Mouse (Mus musculus): ENCODE measurements around the gene Tm4sf4.

Gene Tm4sf4

GRCm38 (mm10) chr3:57425089-57425730 is at the start of gene Tm4sf4:
Tm4sf4 (plus strand) TSS chr3:57425314.
- no peak for DNase-seq (ENCODE audit: low read depth)

DNA sequence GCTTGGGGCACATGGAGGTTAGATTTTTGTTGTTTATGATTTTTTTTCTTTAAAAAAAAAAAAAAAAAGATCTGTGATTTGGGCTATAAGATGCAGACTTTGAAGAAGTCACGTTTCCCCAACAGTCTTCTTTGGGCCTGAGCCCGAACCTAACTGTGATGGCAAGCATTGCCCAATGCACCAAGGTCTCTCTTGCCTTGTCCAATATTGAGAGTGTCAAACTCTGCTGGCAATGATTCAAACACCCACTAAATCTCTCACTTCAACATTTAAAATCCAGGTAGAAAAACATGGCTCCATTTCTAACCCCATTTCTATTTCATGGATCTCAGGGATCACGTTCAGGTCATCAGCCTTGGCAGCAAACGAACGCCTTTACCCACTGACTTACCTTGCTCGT is 38.7 kb upstream of the Tm4sf4 start:
- DNase-seq (ENCODE audit: low read depth) = no peak

DNA sequence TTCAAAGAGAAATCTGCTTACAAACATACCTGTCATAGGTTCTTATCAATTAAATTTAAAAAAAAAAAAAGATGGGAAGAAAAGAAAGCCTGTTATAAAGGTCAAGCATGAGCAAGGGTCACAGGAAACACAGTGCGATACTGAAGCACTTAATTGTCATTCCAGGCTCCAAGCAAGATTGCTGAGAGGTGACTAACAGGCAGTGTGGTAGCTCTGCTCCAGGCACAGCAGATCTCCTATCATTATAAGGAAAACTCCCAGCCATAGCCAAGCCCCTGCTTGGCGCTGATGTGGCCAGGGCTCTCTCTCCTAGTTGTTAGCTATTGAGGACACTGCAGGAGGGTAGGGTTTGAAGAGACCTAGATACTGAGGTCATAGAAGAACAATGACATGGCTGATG is 38.2 kb upstream of the Tm4sf4 start:
- no peak for DNase-seq (ENCODE audit: low read depth)

- DNase-seq (ENCODE audit: low read depth) = no peak
Observed at GRCm38 (mm10) chr3:57387593-57387992, 37.5 kb upstream of the Tm4sf4 start.

DNA sequence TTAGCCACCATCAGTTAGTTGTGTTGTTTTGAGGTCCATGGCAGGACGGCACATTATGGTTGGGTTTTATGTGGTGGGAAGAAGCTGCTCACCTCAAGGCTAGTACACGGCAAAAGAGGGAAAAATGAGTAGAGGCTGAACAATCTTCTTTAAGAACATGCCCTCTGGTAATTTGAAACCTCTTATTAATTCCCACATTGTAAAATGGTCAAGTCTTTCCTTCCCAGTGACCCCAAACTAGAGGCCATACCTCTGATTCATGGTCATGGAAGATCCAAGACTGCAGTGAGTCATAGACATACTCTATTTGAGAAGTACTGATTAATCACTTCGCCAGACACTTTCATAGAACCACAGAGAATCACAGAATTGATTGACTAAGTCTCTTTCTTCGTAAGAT is 13.6 kb upstream of the Tm4sf4 start:
- no peak for DNase-seq (ENCODE audit: low read depth)

- DNase-seq (ENCODE audit: low read depth) = no peak
Observed at GRCm38 (mm10) chr3:57420233-57420632, 4.9 kb upstream of the Tm4sf4 start.

GRCm38 (mm10) chr3:57420660-57421059 is 4.5 kb upstream of the Tm4sf4 start:
- DNase-seq (ENCODE audit: low read depth) = no peak

DNA sequence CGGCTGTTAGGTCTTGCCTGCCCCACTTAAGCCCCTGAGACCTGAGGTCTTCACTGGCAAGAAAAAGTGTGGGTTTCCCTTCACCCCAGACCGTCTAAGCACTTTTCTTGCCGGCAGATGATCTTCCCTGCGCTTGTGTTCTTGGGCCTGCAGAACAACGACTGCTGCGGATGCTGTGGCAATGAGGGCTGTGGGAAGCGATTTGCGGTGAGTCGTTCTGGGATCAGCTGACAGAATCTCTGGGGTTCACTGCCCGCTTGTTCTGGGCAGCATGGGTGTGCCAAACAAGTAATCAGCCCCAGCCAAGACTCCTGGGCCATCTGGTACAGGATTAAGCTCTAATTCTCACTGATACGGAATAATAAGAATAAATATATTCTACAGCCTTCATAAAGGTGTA is 1.2 kb downstream of the Tm4sf4 start:
- DNase-seq (ENCODE audit: low read depth) = no peak

DNA sequence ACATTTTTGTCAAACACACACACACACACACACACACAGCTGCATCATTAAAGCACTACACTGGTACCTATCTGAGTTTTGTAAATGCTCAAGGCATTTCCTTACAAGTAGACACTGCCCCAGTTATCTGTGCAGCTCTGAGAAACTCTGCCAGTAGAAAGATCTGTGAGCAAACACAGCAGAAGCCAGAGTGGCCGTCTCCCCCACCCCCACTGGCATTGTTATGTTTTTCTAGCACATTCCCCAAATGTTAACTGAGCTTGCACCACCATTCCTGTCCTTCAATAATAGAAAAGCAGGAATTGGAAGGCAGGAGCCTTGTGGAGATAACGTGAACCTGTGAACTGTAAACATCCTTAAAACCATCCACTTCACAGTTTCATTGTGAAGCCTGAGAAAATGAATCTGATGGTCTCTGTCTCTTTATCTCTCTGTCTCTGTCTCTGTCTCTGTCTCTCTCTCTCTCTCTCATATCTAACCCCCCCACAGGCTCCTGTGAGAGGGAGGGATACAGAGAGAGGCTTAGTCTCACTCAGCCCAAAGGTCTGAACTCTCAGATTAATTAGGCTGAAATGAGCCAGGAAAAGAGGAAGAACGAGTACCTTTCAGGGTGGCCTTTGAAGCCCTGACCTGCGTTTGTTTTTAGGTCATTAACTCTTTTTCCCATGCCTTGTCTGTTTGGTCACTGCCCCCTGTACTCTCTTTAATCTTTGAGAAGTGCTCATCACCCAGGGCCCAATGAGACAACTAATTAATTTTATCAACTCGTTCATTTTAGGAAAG is 3.8 kb downstream of the Tm4sf4 start:
- DNase-seq (ENCODE audit: low read depth) = no peak

DNA sequence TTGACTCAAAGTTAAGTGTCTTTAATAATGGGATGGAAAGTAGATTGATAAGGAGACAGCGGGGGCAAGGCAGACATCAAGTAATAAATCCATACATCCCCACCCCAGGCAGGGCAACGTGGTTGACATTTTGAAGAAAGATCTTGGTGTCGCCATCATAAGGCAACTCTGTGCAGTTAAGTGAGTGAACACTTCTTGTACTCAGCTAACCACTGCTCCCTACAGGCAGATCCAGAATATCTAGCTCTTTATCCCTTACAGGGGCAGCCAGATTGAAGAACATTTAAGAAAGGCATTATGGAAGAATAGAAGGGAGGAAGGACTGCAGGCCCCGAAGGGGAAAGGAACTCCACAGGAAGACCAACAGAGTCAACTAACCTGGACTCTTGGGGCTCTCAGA is 4.4 kb downstream of the Tm4sf4 start:
- no peak for DNase-seq (ENCODE audit: low read depth)

- DNase-seq (ENCODE audit: low read depth) = no peak
Observed at GRCm38 (mm10) chr3:57431706-57432105, 6.6 kb downstream of the Tm4sf4 start.

- DNase-seq (ENCODE audit: low read depth) = no peak
Observed at GRCm38 (mm10) chr3:57435364-57435763, 10.2 kb downstream of the Tm4sf4 start.

GRCm38 (mm10) chr3:57440956-57441355 is 15.8 kb downstream of the Tm4sf4 start:
- DNase-seq (ENCODE audit: low read depth) = no peak

- no peak for DNase-seq (ENCODE audit: low read depth)
Observed at GRCm38 (mm10) chr3:57445706-57446105, 20.6 kb downstream of the Tm4sf4 start.

DNA sequence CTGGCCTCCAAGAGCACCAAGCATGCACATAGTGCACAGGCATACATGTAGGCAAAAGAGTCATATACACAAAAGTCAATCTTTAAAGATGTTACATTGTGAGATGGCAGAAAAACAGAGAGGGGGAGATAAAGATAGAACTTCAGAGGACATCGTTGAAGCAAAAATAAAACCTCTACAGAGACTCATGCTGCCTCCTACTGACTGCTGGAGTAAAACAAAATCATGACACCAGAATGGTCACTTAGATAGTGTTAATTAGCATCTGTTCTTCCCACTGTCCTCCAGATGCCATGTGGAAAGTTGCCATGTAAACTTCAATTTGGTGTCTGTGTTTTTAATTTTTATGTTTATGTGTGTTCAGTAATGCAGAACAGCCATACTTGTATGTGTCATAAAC is 22.8 kb downstream of the Tm4sf4 start:
- no peak for DNase-seq (ENCODE audit: low read depth)

DNA sequence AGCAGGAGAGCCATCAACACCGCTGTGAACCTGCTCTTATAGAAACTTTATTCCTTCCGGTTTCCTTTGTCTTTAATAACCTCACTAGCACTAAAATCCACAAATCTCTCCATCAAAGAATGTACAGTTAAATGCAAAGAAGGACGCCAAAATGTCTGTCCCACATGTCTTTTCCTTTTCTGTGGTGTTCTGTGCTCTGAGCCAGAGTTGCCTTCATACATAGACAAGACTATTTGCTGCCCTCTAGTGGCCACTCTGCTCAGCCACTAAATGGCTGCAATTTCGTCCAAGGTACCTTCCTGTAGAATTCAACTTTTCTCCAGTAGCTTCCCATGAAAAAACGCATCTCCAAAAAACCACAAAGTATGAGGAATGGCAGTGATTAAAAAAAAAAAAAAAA is 23.3 kb downstream of the Tm4sf4 start:
- peak; percentile 34 for DNase-seq (ENCODE audit: low read depth)

DNA sequence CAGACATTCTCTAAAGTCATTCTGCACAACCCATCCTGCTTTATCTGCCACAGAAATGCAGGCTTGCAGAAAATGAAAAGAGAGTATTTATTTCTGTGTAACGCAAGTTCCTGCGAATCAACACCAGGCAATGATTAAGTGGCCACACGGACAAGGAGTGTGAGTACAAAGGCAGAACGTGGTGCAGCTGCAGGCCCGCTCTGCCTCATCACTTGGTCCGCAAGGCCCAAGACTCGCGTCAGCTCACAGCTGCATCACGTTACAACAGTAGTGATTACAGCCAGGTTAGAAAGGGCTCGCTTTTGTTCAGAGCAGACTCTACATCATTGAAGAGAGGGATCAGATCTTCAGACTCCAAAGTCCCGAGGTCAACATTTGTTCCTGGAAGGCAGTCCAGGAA is 33.5 kb downstream of the Tm4sf4 start:
- DNase-seq (ENCODE audit: low read depth) = no peak

DNA sequence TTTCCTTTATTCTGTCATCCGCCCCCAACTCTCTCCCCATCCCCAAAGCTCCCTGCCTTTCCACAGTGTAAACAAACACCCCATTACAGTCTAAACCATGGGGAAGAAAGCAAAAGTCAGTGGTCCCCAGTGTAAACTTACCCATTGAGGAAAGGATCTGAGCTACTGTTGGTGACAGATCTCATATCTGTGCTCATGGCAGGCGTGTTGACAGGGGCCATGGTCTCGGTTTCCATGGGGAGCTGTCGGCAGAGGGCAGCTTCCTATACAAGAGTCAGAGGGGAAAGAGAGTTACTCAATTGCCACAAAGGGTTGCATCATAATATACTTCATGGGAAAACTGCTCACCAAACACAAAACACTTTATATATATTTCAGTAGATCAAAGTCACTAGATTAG is 38.2 kb downstream of the Tm4sf4 start:
- DNase-seq (ENCODE audit: low read depth) = no peak

- no peak for DNase-seq (ENCODE audit: low read depth)
Observed at GRCm38 (mm10) chr3:57466289-57466688, 41.2 kb downstream of the Tm4sf4 start.

- DNase-seq (ENCODE audit: low read depth) = no peak
Observed at GRCm38 (mm10) chr3:57469325-57469724, 44.2 kb downstream of the Tm4sf4 start.

DNA sequence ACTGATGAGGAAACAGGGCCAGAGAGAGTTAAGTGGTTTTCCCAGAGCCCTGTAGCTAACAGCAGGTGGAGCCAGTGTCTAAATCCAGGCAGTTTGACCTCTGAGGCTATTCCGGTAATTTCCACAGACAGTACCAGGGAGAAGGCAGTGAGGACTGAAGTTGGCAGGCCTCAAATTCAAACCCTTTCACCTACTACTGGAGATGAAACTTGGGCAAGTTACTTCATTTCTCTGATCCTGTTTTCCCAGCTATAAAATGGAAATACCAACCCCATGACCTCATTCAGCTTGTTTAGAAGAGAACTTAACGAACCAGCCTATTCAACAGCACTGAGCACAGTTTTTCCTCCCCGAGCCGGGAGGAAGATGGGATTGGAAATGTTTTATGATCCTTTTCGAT is 45.2 kb downstream of the Tm4sf4 start:
- DNase-seq (ENCODE audit: low read depth) = no peak

- DNase-seq (ENCODE audit: low read depth) = no peak
Observed at GRCm38 (mm10) chr3:57470981-57471601, 46.0 kb downstream of the Tm4sf4 start.

DNA sequence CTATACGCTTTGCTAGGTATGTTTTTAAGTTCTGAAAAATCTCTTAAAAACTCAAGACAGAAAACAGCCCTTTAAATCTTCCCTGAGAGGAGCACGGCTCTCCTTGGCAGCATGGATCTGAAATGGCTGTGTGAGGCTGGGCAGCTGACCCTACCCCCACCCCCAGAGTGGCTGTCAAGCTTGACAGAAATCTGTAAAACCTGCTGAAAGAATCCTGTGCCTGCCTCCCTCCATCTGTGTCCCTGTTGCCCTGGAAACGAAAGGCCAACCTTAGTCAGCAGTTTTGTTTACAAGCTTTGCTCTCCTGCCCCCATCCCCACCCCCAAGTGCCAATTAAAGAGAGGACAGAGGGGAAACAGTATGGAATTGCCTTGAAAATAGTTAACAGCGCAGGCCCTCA is 47.3 kb downstream of the Tm4sf4 start:
- no peak for DNase-seq (ENCODE audit: low read depth)

Measured in c-Kit-positive CD71-negative TER-119-negative erythroid progenitor cells, embryonic 14.5 days (primary cell).